Mouse (Mus musculus) urinary bladder, postnatal 4 days (tissue): ENCODE results near the gene Notch4.

Experiments used
- DNase-seq, 2 experiments: peaks; one replicate each; pipeline ENCODE4 v3.0.0; 2021 to 2022; ENCODE audit warnings: low spot score in 2 of 2

Gene Notch4

GRCm38 (mm10) chr17:34593752-34594525 is 29.9 kb downstream of the Notch4 start:
- DNase-seq = peak in 1 of 2 experiments; percentile 57

GRCm38 (mm10) chr17:34596098-34596497 is 32.0 kb downstream of the Notch4 start:
- no peak for DNase-seq

- DNase-seq = no peak
Observed at GRCm38 (mm10) chr17:34597566-34598095, 33.6 kb downstream of the Notch4 start, which contains the start of gene Ager. Gene Ager (plus strand): TSS chr17:34597862.

- no peak for DNase-seq
Observed at GRCm38 (mm10) chr17:34599891-34600290, 35.8 kb downstream of the Notch4 start.

GRCm38 (mm10) chr17:34601796-34602195 is 37.7 kb downstream of the Notch4 start:
- no peak for DNase-seq

GRCm38 (mm10) chr17:34603375-34604060 is 39.5 kb downstream of the Notch4 start, which contains the start of gene Rnf5:
Gene Rnf5 (minus strand): TSS chr17:34603690.
- peak; percentile 97 to 99 for DNase-seq

GRCm38 (mm10) chr17:34604061-34604508 is 40.0 kb downstream of the Notch4 start, which contains the start of gene Agpat1:
Gene Agpat1 (plus strand): TSS chr17:34604262.
- DNase-seq = peak; percentile 99

GRCm38 (mm10) chr17:34604511-34605237 is 40.6 kb downstream of the Notch4 start:
- DNase-seq = no peak

- peak; percentile 95 to 97 for DNase-seq
Observed at GRCm38 (mm10) chr17:34605609-34606008, 41.5 kb downstream of the Notch4 start.

GRCm38 (mm10) chr17:34606186-34607039 is 42.3 kb downstream of the Notch4 start:
- DNase-seq = no peak

GRCm38 (mm10) chr17:34607997-34608396 is 43.9 kb downstream of the Notch4 start:
- no peak for DNase-seq

- DNase-seq = no peak
Observed at GRCm38 (mm10) chr17:34611050-34611449, 47.0 kb downstream of the Notch4 start.

- no peak for DNase-seq
Observed at GRCm38 (mm10) chr17:34613054-34613645, 49.1 kb downstream of the Notch4 start.

- DNase-seq = no peak
Observed at GRCm38 (mm10) chr17:34613830-34614229, 49.8 kb downstream of the Notch4 start.

- no peak for DNase-seq
Observed at GRCm38 (mm10) chr17:34615871-34616270, 51.8 kb downstream of the Notch4 start, which contains the start of gene Egfl8. Gene Egfl8 (minus strand): TSS chr17:34615971.

GRCm38 (mm10) chr17:34618999-34619398 is 54.9 kb downstream of the Notch4 start:
- DNase-seq = no peak

GRCm38 (mm10) chr17:34621006-34621405 is 56.9 kb downstream of the Notch4 start:
- DNase-seq = no peak

GRCm38 (mm10) chr17:34623161-34623560 is 59.1 kb downstream of the Notch4 start:
- DNase-seq = no peak

GRCm38 (mm10) chr17:34624981-34625380 is 60.9 kb downstream of the Notch4 start:
- no peak for DNase-seq

GRCm38 (mm10) chr17:34626062-34626772 is 62.1 kb downstream of the Notch4 start:
- no peak for DNase-seq
